Mouse (Mus musculus): ENCODE measurements around the gene Gm20721.
"Not testable (repeated sequence)": the region's sequence is repeated elsewhere in the genome, so short reads cannot be mapped to it uniquely, and the experiment has no call there.

Gene Gm20721

DNA sequence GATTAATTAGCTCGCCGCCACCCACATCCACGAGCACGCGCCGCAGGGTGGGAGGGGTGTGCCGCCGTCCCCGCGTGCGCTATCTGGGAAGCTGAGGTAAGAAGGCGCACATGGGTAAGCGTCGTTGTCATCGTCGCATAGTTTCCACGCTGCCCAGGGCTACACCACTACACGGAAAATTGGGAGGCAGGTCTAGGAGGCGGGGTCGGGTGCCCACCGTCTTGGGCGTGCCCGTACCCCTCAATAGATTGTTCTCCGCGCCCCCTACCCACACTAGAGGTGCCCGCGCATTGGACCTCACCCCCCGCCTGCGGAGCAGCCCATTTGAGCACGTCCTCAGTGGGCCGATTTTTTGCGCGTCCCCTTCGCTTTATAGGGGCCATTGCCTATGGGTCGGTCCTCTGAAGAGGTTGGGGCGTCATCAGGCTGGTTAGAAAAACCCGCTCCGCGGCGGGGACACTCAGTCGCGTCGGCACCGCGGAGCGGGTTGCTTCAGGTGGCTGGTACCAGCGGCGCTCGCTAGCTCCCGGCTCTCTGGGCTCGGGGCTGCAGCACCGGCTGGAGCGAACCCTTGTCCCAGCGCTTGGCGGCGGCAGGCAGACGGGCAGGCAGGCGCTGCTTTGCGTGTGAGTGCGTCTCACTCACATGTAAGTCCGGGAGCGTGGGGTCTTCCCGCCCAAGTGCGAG is 19.1 kb downstream of the Gm20721 start:
- Histone ChIP-seq H3K4me3 (replicated peaks; ENCODE audit: low read length) (peak overlapping the region; percentile 86), H3K4me1 (replicated peaks; ENCODE audit: low read depth, low read length) (peaks cover 28% of the 10 kb centered on the region), H3K9me3 (ENCODE audit: low read length) (no peaks in the 10 kb centered on the region), H3K27me3 (ENCODE audit: insufficient read depth, low read length) (peaks cover 54% of the 10 kb centered on the region), H3K36me3 (ENCODE audit: insufficient read depth, low read length) (peaks cover 19% of the 10 kb centered on the region)
- TF ChIP-seq POU5F1 (IDR thresholded peaks at IDR 0.05; ENCODE audit: borderline replicate concordance, low read length) (no peak), CTCF (conservative IDR thresholded peaks at IDR 0.05; ENCODE audit: low read length) (no peak), NANOG (IDR thresholded peaks at IDR 0.05; ENCODE audit: borderline replicate concordance, low read length) (no peak)

DNA sequence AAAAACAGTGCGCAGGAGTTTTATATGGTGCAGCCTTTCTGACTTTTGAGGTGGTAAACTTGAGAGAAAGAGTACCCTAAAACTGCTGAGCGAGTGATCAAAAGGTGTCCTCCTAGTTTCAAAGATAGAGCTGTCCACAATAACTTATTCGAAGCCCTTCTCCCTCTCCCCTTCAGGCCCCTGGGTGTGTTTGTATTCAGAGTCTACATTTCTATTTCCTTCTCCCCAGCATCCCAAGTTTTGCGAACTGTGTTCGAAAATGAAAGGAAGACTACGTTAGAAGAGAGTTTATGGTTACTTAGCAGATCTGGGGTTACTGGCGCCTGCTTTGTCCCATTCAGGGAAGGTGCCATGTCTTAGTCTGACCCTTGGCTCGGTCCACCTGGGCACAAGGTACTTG is 20.0 kb downstream of the Gm20721 start:
- Histone ChIP-seq H3K9me3 (ENCODE audit: low read length) (no peaks in the 10 kb centered on the region), H3K4me1 (replicated peaks; ENCODE audit: low read depth, low read length) (peaks cover 25% of the 10 kb centered on the region), H3K4me3 (replicated peaks; ENCODE audit: low read length) (peak overlapping the region; percentile 86), H3K36me3 (ENCODE audit: insufficient read depth, low read length) (peaks cover 25% of the 10 kb centered on the region), H3K27me3 (ENCODE audit: insufficient read depth, low read length) (peaks cover 56% of the 10 kb centered on the region)
- TF ChIP-seq CTCF (conservative IDR thresholded peaks at IDR 0.05; ENCODE audit: low read length) (no peak), NANOG (IDR thresholded peaks at IDR 0.05; ENCODE audit: borderline replicate concordance, low read length) (no peak), POU5F1 (IDR thresholded peaks at IDR 0.05; ENCODE audit: borderline replicate concordance, low read length) (no peak)

DNA sequence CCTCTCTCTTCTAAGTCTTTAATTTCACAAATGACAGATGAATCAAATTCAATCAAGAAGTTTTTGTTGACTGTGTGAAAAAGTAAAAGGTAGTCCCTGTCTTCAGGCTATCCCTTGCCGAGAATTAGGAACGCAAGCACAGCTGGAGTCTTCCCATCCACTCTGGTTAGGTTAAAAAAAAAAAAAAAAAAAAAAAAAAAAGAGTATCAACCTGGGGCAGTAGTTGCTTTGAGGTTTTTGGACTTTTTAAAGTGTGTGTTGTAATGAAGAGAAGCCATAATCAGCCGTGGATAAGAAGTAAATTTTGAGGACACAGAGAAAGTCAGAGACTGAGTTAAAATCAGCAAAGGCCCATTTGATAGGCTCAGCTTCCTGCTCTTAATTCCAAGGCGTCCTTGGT is 20.5 kb downstream of the Gm20721 start:
- Histone ChIP-seq H3K27me3 (ENCODE audit: insufficient read depth, low read length) (peaks cover 56% of the 10 kb centered on the region), H3K4me1 (replicated peaks; ENCODE audit: low read depth, low read length) (peaks cover 20% of the 10 kb centered on the region), H3K4me3 (replicated peaks; ENCODE audit: low read length) (no peak overlapping the region), H3K9me3 (ENCODE audit: low read length) (no peaks in the 10 kb centered on the region), H3K36me3 (ENCODE audit: insufficient read depth, low read length) (peaks cover 25% of the 10 kb centered on the region)
- TF ChIP-seq CTCF (conservative IDR thresholded peaks at IDR 0.05; ENCODE audit: low read length), result no peak

DNA sequence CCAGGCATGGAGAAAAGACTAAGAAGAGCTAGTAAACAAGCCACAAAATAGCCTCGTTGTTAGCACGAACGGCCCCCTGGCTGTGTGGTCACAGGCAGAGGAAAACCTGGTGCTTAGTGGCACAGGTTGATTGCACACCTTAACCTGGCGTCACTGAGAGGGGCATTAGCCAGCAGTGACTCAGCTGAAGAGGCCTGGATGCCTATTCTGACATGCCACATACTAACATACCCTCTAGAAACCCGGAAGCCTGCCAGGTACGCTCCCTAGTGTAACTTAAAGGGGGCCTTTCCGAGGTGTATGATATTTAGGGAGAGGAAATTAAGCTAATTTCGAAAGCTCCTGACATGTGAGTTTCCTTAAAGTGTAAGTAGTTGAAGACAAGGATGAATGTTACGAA is 29.9 kb downstream of the Gm20721 start:
- Histone ChIP-seq H3K36me3 (ENCODE audit: insufficient read depth, low read length) (peaks cover 34% of the 10 kb centered on the region), H3K4me3 (replicated peaks; ENCODE audit: low read length) (no peak overlapping the region), H3K27me3 (ENCODE audit: insufficient read depth, low read length) (peaks cover 4% of the 10 kb centered on the region; the same call in 1 of the 2 replicates), H3K9me3 (ENCODE audit: low read length) (peaks cover 9% of the 10 kb centered on the region), H3K4me1 (replicated peaks; ENCODE audit: low read depth, low read length) (peaks cover 15% of the 10 kb centered on the region)
- TF ChIP-seq NANOG (IDR thresholded peaks at IDR 0.05; ENCODE audit: borderline replicate concordance, low read length), result no peak
- TF ChIP-seq CTCF (conservative IDR thresholded peaks at IDR 0.05; ENCODE audit: low read length), result no peak
- no peak for TF ChIP-seq POU5F1 (IDR thresholded peaks at IDR 0.05; ENCODE audit: borderline replicate concordance, low read length)

DNA sequence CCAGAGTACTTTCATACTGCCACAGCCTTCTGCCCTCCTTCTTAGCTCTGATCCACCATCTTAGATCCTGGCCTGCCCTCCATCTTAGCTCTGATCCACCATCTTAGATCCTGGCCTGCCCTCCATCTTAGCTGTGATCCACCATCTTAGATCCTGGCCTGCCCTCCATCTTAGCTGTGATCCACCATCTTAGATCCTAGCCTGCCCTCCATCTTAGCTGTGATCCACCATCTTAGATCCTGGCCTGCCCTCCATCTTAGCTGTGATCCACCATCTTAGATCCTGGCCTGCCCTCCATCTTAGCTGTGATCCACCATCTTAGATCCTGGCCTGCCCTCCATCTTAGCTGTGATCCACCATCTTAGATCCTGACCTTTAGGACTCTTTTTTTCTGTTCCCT is 31.1 kb downstream of the Gm20721 start:
- H3K27me3 ChIP-seq (ENCODE audit: insufficient read depth, low read length); H3K9me3 ChIP-seq (ENCODE audit: low read length); H3K4me3 ChIP-seq (replicated peaks; ENCODE audit: low read length): not testable (repeated sequence)
- H3K4me1 ChIP-seq (replicated peaks; ENCODE audit: low read depth, low read length), result peaks cover 20% of the 10 kb centered on the region
- H3K36me3 ChIP-seq (ENCODE audit: insufficient read depth, low read length), result peaks cover 34% of the 10 kb centered on the region

DNA sequence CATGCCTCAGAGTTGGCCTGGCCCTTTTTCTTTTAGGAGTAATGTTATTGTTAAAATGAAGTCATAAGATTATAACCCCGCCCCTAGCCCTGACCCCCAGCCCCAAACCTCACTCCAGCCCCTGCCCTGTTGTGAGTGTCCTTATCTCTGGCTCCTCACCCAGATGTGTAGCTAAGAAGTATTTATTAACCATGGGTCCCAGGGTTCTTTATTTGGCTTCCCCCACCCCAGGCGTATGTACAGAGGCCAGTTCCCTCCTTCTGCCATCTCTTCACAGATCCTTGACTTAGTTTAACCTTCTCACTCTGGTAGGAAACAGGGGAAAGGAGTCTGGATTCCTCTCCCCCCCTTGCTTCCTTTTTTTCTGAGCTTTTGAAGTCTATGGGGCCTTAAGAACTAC is 33.9 kb downstream of the Gm20721 start:
- no peaks in the 10 kb centered on the region for H3K27me3 ChIP-seq (ENCODE audit: insufficient read depth, low read length)
- peaks cover 9% of the 10 kb centered on the region for H3K9me3 ChIP-seq (ENCODE audit: low read length)
- TF ChIP-seq NANOG (IDR thresholded peaks at IDR 0.05; ENCODE audit: borderline replicate concordance, low read length), result no peak
- no peak for TF ChIP-seq CTCF (conservative IDR thresholded peaks at IDR 0.05; ENCODE audit: low read length)
- no peak for TF ChIP-seq POU5F1 (IDR thresholded peaks at IDR 0.05; ENCODE audit: borderline replicate concordance, low read length)
- H3K4me3 ChIP-seq (replicated peaks; ENCODE audit: low read length), result no peak overlapping the region
- peaks cover 25% of the 10 kb centered on the region for H3K36me3 ChIP-seq (ENCODE audit: insufficient read depth, low read length)
- peaks cover 26% of the 10 kb centered on the region for H3K4me1 ChIP-seq (replicated peaks; ENCODE audit: low read depth, low read length)

DNA sequence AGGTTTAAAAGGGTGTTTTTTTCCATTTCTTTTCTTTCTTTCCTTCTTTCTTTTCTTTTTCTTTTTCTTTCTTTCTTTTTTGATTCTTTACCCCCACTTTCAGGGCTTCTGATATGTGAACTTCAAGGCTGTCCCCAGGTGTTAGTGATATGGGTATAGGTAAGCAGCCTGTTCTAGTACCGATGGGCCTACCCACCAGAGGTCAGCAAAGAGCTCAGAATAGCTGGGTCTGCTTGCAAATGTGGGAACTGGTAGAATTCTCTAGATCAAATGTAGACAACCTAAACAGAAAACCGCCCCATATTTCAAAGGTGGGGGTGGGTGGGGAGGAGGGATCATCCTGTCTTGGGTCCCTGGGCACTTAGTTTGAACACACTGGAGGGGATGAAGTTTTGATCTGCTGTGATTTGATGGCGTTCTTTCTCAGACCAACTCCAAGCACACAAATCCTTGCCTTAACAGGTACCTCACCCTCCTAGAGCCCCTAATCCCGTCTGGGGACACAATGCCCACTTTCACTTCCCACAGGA is 34.3 kb downstream of the Gm20721 start:
- peaks cover 9% of the 10 kb centered on the region for H3K9me3 ChIP-seq (ENCODE audit: low read length)
- no peak overlapping the region for H3K4me3 ChIP-seq (replicated peaks; ENCODE audit: low read length)
- no peaks in the 10 kb centered on the region for H3K27me3 ChIP-seq (ENCODE audit: insufficient read depth, low read length)
- peaks cover 26% of the 10 kb centered on the region for H3K4me1 ChIP-seq (replicated peaks; ENCODE audit: low read depth, low read length)
- TF ChIP-seq CTCF (conservative IDR thresholded peaks at IDR 0.05; ENCODE audit: low read length) (peak; percentile 37; the same call in 1 of the 2 replicates), POU5F1 (IDR thresholded peaks at IDR 0.05; ENCODE audit: borderline replicate concordance, low read length) (no peak)
- peaks cover 28% of the 10 kb centered on the region for H3K36me3 ChIP-seq (ENCODE audit: insufficient read depth, low read length)

DNA sequence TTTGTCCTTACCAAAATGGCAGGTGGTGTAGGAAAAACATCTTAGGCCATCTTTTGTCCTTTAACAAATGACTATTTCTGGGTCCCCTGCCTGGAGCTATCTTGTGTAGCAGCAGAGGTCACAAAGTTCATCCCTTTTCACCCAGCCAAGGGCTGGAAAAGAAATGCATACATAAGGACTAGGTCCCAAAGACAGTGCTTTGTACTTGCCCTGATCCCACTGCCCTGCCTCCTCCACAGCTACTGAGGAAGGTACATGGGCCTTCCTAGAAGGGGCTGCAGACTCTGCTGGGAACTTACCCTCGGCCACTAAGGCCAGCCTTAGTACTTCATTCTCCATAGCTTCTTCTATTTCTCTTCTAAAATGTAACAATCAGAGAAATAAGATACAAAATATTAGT is 34.9 kb downstream of the Gm20721 start:
- H3K36me3 ChIP-seq (ENCODE audit: insufficient read depth, low read length), result peaks cover 25% of the 10 kb centered on the region
- peaks cover 9% of the 10 kb centered on the region for H3K9me3 ChIP-seq (ENCODE audit: low read length)
- TF ChIP-seq NANOG (IDR thresholded peaks at IDR 0.05; ENCODE audit: borderline replicate concordance, low read length), result no peak
- H3K4me3 ChIP-seq (replicated peaks; ENCODE audit: low read length), result no peak overlapping the region
- peaks cover 26% of the 10 kb centered on the region for H3K4me1 ChIP-seq (replicated peaks; ENCODE audit: low read depth, low read length)
- no peaks in the 10 kb centered on the region for H3K27me3 ChIP-seq (ENCODE audit: insufficient read depth, low read length)

DNA sequence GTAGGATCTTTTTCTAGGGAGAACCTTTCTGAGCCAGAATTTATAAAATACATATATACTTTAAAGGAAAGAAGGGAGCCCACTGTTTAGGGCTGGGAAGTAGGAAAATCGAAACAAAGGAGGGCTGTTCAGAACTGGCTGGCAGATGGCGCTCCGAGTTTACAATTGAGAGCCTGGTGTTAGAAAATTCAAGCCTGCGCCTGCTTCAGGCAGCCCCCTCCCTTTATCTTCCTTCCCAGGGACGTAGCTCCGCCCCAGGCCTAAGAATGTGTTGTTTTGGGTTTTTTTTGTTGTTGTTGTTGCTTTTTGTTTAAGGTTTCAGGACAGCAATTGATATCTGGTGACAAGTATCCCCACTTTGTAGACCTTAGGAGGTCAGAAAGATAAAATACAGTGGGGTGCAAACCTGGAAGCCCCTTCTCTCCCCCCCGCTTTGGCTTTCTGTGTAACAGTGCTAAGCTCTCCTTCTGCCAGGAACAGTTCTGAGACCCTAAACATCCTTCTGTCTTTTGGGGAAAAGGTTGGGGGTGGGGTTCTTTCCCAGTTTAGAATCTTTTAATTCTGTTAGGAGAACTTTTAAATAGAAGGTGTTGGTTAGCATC is 35.5 kb downstream of the Gm20721 start:
- Histone ChIP-seq H3K27me3 (ENCODE audit: insufficient read depth, low read length) (no peaks in the 10 kb centered on the region), H3K4me3 (replicated peaks; ENCODE audit: low read length) (no peak overlapping the region), H3K4me1 (replicated peaks; ENCODE audit: low read depth, low read length) (peaks cover 26% of the 10 kb centered on the region), H3K9me3 (ENCODE audit: low read length) (peaks cover 9% of the 10 kb centered on the region), H3K36me3 (ENCODE audit: insufficient read depth, low read length) (peaks cover 19% of the 10 kb centered on the region)
- TF ChIP-seq CTCF (conservative IDR thresholded peaks at IDR 0.05; ENCODE audit: low read length) (peak; percentile 33), POU5F1 (IDR thresholded peaks at IDR 0.05; ENCODE audit: borderline replicate concordance, low read length) (no peak), NANOG (IDR thresholded peaks at IDR 0.05; ENCODE audit: borderline replicate concordance, low read length) (no peak)

Data from E14TG2a.4 (cell line).